In genomic region chr1:186342391-186342790, GRCm38 (mm10) we compare ENCODE assay signal across 14 mouse cellular contexts.
"Had no signal": no experiment of that assay in that cellular context is flagged by ENCODE, and none has a peak within 500 bp of the region (broad histone marks: within the 10 kb centered on the region; RNA-seq: fewer than 3 reads in every experiment).

No protein-coding gene starts in this region.

- H3K4me2 ChIP-seq: liver, embryonic 13.5 days; midbrain, embryonic 13.5 days; neural tube, embryonic 12.5 days had no signal

- ATAC-seq: intestine, embryonic 16.5 days; lung, postnatal 0 days; midbrain, embryonic 13.5 days; midbrain, embryonic 16.5 days had no signal

- H3K27me3 ChIP-seq: liver, embryonic 13.5 days; midbrain, embryonic 13.5 days; neural tube, embryonic 12.5 days had no signal

- H3K9ac ChIP-seq: liver, embryonic 13.5 days; midbrain, embryonic 13.5 days; neural tube, embryonic 12.5 days had no signal

- H3K36me3 ChIP-seq: liver, embryonic 13.5 days; midbrain, embryonic 13.5 days; neural tube, embryonic 12.5 days had no signal

- H3K27ac ChIP-seq: liver, embryonic 13.5 days; macrophage; midbrain, embryonic 13.5 days; neural tube, embryonic 12.5 days had no signal

- H3K9me3 ChIP-seq: liver, embryonic 13.5 days; midbrain, embryonic 13.5 days; neural tube, embryonic 12.5 days had no signal

- H3K4me3 ChIP-seq: liver, embryonic 13.5 days; midbrain, embryonic 13.5 days; neural tube, embryonic 12.5 days had no signal

- H3K4me1 ChIP-seq: liver, embryonic 13.5 days; midbrain, embryonic 13.5 days; neural tube, embryonic 12.5 days had no signal

- DNase-seq: kidney, adult 18-20 months; kidney, adult 9 months; kidney, postnatal 14 days; layer of hippocampus, postnatal 36 days; liver, embryonic 13.5 days; right cerebral cortex, postnatal 25 days; thymus, adult 18-20 months; thymus, postnatal 36 days had no signal
